Mouse (Mus musculus) thymus, postnatal 10 days (tissue): ENCODE results near the gene Hdac9.

ENCODE experiments used
- DNase-seq, 2 experiments: peaks; one replicate each; pipeline ENCODE4 v3.0.0; 2021; ENCODE audit warnings: low spot score in 2 of 2

The Hdac9 gene

DNA sequence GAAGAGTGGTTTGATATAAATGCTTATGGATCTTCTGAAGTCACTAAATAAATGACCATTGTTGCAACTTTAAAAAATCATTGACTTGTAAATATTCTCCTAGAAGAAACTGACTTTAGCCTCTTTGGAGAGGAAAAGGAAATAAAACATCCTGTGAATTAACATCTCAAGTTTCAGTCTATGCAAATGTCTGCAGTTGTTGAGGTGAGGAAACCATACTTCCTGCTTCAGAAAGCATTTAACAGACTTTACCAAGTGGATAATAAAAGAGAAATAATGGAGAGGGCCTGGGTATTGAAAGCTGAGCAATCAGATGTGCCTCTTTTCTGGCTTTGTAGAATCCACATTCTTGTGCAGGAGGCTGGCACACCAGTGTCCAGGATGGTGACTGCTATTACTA, 110.4 kb downstream of the Hdac9 start:
- no peak for DNase-seq

DNA sequence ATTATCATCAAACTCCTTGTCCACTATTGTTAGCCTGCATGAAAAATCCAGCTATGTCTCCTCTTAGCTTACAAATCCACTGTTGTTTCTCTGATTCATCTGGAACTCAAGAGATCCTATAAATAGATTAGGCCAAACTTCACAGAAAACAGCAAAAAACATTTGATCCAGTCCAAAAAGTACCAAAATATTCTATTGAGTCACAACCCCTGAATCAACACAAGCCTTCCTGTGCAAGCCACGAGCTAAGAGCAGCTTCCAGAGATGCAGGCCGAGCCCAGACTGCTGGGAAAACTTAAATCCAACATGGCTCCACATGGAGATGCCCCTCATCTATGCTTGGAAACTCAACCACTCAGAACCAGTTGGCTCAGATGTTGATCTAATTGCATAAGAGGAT, 113.2 kb downstream of the Hdac9 start:
- no peak for DNase-seq

DNA sequence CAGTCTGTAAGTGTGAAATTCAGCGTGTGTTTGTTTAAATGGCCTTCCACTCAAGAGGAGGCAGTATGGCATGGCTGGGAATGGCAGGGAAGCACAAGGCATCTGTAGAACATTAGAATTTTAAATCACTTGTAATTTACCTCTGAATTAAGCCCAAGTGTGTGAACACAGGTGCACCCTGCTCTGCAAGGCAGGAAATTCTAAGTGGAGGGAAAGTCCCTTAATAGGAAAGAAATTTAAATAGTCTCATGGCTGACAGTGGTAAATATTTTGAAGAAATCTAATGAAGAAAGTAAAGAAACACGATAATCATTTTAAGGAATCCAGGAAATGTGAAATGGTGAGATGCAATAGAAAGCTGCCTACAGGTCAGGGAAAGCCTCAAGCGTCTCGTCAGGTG, 114.6 kb downstream of the Hdac9 start:
- no peak for DNase-seq

DNA sequence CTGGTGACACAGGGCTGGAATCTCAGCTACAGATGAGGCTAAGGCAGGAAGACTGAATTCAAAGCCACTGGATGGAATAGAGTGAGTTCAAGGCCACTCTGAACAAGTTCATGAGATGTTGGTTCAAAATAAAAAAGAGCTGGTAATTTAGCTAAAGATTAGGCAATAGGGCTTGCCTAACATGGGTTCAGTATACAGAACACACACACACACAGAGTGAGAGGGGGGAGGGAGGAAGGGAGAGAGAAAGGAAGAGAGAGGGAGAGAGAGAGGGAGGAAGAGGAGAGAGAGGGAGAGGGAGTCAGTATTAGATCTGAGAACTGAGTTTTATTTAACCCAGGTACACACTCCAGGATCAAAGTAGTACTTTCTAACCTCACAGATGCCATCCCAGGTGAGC, 115.1 kb downstream of the Hdac9 start:
- DNase-seq = no peak

DNA sequence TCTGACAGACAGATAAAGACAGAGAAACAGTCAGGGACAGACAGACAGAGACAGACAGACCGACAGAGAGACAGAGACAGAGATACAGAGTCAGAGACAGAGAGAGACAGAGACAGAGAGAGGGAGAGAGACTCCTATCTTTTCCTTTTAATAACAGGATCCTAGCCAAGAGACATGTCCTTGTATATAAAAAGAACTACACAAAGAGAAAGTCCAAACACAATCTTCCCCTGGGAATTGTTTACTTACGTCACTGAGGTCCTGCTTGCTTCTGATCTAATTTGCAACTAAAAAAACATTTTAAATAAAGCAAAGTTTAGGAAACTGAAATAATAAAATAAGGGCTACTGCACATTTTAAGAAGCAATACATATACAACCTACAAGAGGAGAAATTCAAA, 119.5 kb downstream of the Hdac9 start:
- no peak for DNase-seq

DNA sequence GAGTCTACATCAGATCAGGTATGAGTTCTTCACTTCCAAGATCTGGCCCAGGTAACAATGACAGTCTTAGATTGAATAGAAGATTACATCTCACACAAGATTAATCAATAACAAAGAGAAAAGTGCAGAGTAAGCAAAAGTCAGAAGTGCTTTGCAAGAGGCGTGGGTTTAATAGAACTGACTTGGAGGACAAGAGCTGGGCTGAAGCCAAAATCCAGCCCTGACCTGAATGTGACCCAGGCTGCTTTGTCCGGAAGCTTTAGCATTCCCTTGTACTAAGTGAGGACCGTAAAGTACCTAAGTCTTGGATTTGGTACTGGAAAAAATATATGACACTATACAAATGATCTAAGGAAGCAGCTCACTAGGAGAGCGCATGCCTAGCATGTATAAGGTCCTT, 121.4 kb downstream of the Hdac9 start:
- no peak for DNase-seq

DNA sequence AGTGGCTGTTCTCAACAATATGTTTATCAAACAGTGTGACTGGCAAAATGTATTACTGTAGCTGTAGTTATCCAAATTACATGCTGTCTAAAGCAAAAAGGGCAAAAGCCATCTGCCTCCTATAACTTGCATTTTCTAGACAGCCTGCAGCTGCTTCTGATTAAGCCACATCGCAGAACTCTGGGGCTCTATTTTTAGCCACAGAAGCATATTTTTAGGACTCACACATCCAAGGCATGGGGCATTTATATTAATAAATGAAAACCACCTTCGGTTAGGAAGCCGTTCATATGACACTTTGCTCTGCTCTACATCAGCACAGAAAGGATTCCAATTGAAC, 124.8 kb downstream of the Hdac9 start:
- DNase-seq = no peak

DNA sequence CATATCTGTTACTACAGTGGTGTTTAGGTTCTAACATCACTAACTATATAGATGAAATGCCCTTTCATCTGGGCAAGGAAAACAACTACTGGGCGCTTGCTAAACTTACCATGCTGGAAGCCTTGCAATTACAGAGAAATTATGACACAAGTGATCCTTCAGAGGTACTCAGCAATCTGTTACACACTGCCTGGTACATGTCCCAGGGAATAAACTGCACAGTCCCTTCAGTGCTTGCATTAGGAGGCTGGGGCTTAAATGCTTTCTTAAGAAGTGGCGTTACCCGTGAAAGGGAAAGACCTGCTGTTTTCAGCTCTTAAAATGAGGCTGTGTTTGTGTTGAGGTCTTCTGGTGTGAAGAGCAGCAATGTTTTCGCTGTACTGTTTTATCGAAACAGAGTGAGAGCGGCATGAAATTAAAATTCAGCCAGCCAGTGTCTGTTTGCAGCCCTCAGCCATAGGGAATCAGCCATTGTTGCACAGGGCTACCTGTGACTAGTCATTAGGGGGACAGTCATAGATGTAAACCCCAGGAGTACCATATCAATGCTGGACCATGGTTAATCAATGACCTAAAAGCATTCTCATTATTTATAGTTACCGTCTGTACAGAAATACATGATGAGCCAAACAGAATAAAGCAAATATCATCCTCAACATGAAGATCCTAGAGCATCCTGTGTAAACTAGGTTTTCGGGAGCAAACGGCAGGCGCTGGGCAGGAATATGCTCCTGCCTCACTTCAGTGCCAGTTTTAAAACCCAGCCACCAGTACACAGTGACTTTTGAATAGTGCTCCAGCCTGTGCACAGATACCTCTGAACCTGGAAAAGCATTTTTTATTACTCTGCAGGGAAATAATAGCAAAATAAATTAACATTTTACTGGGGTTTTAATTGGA, 125.4 kb downstream of the Hdac9 start:
- no peak for DNase-seq

DNA sequence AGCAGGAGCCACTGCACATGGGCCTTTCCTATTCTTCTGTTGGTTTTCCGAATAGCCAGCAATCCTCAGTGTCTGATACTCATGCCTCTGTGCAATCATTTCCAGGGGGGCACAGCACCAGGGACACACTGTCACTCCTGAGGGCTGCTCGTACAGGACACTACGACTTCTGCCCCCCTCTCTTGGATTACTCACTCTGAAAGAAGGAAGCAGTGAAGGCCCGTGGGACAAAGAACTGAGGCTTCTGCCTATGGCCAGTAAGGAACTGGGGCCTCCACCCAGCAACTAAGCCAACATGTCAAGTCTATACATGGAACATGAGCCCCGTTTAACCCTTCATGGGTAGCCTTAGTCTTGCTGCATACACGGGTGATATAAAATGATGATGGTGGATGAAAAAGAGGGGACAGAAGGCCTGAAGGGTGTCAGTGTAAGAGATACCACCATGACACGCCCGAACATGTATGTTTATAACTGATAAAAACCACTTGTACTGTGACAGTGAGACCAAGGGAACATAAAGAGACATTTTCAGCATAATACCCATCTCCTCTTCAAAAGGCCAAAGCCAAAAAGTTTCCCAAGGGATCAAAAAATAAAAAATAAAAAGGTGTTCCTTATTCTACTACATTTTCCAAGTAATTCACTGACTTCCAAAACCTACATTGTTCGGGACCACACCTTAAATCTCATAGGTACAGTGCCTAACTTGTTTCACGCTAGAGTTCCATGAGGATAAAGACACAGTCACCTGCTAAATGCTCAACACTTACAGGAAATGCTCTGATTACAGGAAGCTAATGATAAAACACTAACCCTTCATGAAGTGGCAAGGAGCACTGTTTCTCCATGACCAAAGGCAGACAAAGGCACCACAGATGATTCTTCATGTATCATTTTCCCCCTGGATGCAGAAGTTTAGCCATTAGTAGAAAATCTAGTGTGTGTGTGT, 127.6 kb downstream of the Hdac9 start:
- no peak for DNase-seq

DNA sequence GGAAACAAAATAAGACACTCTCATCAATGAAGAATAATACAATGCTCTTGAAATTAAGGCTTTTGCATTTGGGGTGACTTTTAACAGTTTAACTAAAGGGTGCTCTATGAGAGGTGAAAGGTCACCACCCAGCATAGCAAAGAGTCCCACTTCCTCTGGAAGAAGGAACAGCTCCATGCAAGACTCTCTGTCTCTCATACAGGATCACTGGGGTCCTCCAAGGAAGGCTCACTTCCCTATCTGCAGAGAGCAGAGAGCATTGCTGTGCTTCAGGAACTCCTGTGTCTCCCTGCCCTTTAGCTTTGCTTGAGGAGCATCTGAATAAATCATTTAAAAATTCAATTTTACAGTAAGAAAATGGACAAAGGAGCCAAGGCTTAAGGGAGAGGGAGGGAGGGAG, 129.5 kb downstream of the Hdac9 start:
- DNase-seq = no peak

DNA sequence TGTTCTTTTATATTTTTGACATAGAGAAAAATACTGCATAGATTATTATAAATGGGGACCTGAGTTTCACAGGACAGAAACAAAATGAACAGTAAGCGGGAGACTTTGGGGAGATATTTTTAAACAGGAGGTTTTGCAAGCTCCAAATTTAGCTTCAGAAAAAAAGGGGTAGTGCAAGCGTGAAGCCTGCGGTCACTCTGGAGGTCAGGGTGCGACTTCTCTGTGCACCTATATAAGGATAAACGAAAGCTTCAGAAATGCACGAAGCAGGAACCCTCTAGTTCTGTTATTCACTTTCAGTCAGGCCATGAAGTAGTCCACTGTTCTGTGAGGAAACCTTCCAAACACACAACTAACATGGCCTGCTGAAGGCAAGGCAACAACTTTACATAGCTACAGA, 133.3 kb downstream of the Hdac9 start:
- no peak for DNase-seq

DNA sequence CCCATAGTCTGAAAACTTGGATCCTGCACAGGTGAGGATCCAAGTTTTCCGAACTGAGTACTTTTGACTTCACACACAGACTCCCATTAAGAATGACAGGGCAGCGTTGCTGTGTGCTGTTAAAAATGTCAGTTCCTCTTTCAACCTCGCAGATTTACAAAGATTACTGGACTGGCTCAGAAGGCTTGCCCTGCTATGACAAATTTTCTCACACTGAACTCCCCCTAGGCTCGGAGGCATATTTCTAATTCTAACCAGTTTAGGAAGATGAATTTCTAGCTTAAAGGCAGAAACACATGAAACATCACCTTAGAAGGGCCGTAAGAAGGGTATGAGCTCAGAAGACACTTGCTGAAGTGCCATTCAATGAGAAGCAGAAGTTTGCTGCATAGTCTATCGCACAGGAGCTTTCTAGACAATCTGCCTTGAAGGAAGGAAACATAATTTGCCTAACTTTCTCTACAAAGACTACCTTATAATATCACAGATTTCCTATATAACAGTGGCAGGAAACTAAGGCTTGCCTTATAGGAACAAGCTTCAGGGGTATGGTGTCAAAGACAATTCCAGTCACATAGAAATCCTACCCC, 137.4 kb downstream of the Hdac9 start:
- DNase-seq = no peak

DNA sequence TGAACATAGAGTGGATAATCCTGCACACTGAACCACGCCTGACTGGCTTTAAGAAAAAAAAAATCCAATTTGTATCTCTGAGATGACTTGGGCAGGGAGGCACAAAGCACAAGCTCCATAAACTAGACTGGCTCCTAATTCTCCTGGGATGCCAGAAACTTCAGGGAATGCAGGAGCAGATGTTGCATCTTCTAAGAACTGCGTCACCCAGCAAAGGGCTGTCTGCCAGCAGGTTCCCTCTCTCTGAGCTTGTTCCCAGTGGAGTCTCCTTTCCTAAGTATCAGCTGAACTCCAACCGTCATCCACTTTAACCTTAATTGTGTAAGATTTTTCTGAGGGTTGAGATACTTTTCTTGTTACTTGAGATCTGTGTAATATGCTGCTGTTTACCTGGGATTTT, 140.7 kb downstream of the Hdac9 start:
- no peak for DNase-seq

DNA sequence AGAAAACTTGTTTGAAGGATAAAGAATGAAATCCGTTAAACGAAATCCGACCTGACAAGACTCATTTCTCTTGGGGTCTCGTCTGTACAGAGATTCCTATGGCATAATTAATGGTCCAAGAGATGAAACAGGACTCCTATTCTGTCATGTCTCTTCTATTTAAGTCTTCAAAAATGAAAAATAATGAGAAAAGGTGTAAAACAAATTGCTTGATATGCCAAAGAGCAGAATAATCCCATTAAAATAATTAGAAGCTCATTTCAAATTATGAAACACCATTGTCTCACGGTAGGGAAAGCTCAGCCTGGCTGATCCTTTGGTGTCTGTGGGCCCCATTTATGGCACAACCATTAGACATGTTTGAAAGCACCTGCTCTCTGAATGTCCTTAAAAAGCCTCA, 142.8 kb downstream of the Hdac9 start:
- DNase-seq = no peak

DNA sequence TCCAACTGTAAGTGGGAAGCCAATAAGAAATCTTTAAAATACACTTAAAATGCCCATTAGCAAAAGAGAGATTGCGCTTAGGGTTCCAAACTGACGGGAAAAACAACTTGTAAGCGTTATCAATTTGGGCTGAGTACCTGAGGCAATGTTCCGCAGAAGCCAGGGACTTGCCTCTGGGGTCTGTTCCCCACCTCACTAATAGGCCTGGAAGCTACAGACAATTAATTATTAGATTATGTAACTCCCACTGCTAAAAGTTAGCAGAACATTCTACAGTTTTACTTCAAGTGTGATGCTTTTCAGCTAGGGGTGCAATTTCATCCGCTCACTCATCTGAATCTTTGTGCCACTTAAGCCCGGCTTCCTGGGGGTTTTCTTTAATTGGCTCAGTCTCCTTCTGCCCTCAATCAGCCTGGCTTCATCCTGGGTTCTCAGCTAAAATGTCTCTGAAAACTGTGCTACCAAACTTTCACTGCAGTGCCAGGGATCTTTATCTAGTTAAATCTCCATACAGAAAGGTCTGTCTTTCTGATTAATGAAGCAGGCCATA, 149.6 kb downstream of the Hdac9 start:
- DNase-seq = no peak

DNA sequence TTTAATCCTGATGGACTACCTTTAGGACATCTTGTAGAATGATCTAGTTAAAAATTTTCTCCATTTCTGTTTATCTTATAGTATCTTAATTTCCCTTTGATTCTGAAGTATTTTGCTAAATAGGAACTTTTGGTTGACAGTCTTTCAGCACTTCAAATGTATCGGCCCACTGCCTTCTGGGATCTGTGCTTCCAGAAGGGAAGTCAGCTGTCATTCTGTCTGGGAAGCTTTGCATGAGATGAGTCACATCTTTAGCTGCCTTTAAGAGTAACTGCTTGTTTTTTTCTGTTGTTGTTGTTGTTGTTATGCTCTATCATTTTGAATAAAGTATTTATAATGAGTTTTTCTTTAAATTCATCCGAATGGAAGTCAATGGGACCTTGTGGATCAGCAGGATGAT, 169.6 kb downstream of the Hdac9 start:
- DNase-seq = no peak

DNA sequence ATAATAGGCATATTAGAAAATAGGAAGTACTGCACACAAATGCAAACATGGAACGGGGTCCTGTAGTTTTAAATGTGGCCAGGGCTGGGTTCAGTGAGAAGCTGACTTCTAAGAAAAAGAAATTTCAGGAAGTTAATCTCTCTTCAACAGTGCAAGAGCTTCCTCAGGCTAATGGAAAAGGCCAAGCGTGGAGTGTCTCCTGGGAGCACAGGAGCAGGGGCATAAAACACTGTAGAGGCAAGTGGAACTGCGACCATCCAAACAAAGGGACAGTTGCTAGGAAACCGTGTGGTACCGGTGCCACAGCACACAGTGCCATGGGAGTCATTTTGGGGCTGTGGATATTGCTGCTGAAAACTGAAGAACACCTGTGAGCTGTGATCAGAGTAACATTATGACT, 191.7 kb downstream of the Hdac9 start:
- no peak for DNase-seq

DNA sequence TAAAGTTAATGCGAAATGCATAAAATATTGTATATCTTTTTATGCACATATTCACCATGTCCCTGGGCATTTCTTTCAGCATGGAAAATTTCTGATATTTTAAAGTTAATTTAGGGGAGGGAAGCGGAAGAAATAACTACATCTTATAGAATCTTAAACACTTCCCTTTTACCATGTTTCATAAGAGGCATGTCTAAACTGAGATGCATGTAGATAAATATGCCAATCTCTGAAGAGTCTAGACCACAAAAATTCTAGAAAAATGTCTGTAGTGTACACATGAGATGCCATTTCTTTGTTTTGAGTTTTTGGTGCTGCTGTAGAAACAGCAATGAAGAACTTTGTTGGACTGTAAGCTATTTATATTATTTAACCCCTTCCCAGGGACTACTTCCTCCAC, 192.6 kb downstream of the Hdac9 start:
- DNase-seq = no peak

DNA sequence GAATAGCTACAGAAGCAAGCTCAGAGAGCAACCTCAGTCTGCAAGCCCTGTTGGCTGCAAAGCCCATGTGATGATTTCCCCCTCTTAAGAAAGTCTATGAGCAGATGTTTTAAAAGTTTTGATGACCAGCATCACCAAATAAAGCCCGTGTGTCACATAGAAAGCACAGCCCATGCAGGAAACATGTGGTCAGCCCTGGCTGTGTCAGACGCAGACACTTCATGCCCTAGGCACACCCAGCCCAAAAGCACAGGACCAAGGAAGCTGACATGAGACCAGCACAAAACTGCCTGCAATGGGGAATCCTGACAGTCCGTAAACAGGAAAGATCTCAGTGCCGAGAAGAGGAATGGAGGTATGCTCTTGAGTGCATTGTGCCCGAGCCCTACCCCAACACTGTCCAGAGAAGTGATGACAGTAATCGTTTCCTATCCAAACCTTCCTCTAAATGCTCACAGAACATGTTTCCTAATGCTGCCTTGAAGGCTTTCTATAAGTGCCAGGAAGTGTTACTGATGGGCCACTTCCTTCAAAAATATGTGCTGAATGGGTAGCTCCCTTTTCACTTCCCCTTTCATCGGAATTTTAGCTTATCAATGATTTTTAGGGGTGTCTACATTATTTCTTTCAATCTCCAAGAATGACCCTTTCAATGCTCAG, 193.9 kb downstream of the Hdac9 start:
- DNase-seq = no peak

DNA sequence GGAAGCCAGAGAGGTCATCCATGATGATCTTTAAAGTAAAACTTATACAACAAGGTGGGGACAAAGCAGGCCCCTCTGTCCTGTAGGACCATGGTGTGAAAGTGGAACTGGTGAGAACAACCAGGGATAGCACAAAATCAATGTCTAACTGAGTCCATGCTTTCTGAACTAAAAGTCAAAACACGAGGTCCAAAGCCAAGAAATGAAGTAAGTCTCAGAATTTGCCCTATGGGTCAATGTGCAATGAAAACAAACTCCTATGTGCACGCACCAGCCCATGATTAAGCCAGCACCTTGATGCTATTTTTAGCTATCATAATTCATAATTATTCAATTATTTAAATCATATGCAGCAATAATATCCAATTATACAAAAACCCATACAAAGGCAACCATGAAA, 196.0 kb downstream of the Hdac9 start:
- no peak for DNase-seq

DNA sequence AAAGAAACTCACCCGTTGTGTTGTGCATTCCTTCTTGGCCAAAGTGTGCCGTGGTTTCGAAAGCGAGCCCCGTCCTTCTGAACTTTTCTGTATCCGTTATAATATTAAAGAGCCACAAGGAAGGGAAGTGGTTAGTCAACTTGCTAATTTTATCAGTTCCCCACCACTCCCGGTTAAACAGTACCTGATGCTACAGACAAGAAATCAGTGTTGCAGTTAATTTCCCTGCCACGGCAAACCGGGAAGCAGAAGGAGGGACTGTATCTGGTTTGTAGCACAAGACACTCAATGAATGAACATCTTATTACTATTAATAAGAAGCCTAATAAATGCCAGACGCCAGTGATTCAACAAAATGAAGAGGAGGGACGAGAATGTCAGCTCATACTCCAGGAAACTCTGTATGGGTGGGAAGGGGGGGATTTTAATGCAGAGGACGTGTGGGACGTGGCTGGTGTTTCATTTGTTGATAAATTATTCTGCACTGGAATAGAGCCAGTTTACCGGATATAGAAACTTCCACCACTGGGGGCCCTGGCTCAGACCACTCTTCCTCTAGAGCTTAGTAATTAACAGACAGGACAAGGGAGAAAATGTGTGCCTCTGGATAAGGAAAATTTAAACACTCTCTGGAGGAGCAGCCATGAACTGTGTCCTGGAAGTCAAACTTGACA, 202.5 kb downstream of the Hdac9 start:
- no peak for DNase-seq
